Mouse (Mus musculus): ENCODE results near the gene Slc4a1.

Gene Slc4a1

DNA sequence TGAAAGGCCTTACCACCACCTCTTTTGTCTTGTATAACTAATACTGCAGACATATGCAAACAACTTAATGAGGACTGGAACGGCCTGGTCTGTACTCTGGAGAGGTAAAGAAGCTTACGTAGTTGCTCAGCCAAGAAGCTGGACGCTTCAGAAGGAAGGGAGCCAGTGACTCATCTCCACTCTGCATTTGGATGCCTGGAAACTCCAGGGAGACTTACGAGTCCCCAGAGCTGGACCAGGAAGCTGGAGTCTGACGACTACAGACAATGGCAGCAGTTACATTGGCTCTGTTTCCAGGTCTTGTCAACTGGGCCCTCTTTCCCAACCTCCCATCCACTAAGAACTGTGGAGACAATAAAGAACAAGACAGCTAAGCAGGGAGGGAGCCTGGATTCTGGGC is 38.8 kb downstream of the Slc4a1 start:
- no peak for DNase-seq (ENCODE audit: extremely low spot score, low spot score)

DNA sequence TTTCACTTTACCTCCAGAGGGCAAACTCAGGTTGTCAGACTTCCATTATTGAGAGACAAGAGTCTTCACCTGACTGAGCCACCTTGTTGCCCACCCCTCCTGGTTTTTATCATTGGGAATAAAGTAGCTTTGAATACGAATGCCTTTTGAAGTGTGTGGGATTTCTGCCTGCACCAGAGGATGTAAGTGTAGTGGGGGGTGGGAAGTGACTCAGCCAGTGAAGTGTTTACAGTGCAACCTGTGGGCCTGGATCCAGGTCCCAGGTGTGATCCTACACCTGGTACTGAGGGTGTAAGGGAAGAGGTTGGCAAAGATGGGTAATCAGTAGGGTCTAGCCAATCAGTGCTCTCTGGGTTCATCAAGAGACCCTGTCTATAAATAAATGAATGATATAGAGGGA is 42.5 kb downstream of the Slc4a1 start:
- no peak for DNase-seq (ENCODE audit: extremely low spot score, low spot score)

DNA sequence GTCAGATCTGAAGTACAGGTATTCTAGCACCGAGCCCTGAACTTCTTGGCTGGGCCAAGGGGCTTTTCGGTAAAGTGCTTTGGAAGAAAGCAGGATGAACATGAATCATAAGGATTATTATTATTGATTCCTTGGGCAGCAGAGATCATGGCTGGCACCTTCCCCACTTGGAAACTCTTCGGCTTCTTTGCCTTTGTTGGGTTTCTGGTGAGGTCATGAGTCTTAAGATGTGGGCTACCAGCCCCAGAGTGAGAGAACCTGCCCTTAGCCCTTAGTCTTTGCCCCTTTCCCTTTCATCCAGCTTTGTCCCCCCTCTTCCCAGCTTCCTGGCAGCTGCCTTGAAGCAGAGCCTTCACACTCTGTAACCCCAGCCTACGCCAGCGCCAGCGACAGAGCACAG is 44.1 kb downstream of the Slc4a1 start:
- DNase-seq (ENCODE audit: extremely low spot score, low spot score), result no peak

DNA sequence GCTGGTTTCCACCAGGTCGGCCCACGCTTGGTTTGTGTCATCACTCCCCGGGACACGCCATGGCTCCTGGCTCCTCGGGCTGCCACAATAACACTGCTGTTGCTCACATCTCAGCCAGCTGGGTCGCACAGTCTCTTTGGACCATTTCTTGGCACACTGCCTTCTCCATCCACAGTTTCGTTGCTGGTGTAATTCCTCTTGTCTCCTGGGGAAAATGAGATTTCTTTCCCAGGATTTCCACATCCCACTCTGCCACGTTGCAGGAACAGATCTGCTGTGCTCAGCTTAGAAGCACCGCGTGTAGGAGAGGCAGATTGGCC is 45.4 kb downstream of the Slc4a1 start:
- DNase-seq (ENCODE audit: extremely low spot score, low spot score), result no peak

DNA sequence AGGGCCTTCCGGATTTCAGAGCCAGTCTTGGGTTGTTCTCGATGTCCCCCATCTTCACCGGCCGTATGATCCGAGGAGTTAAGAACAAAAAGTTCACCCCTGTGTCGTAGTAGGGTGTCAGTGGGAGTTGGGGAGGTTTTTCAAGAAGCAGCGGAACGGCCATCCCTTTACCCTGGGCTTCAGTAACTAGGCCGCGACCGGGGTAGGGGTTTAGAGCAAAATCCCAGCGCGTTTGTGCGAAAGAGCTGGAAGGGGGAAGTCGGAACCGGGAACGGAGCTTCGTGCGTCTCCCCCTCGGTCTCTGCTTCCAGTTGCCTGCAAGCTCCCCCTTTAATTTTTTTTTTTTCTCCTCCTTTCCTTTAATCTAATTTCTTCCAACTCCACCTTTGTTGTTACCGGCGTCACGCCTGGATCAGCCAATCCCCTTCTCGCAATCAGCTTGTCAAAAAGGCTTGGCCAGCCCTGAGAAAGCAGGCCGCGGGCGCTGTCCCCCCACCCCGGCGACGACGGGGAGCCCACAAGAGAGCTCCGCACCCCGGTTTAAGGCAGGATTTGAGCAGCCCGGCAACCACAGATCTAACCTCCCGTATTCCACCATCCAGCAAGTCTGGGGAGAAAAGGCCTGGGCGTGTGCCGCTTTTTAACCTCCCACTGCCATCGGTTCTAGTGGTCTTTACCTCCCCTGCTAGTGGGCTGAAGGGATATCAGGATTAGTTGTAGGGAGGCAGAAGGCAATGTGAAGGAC is 45.9 kb downstream of the Slc4a1 start:
- peak; percentile 79 for DNase-seq (ENCODE audit: extremely low spot score, low spot score)

DNA sequence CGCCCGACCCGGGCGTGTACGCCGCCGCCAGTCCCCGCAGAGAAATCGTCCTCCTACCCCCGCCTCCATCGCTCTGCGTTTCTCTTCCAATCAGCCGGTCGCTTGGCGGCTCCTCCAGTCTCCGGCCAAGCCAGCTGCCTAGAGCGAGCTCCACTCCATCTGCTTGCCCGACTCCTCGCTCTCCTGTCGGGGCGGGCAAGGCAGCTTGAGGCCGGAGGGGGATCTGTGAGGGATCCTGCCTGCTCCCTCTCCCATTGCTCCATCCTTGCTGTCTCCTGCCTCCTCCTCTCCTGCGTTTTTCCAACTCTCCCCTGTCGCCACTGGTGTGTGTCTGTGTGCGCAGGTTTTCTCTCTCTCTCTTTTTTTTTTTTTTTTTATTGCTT is 46.6 kb downstream of the Slc4a1 start, which contains the start of gene Ubtf:
Ubtf (minus strand) TSS at position 333 of the 383 bp plus-strand sequence.
- peak; percentile 83 for DNase-seq (ENCODE audit: extremely low spot score, low spot score)

DNA sequence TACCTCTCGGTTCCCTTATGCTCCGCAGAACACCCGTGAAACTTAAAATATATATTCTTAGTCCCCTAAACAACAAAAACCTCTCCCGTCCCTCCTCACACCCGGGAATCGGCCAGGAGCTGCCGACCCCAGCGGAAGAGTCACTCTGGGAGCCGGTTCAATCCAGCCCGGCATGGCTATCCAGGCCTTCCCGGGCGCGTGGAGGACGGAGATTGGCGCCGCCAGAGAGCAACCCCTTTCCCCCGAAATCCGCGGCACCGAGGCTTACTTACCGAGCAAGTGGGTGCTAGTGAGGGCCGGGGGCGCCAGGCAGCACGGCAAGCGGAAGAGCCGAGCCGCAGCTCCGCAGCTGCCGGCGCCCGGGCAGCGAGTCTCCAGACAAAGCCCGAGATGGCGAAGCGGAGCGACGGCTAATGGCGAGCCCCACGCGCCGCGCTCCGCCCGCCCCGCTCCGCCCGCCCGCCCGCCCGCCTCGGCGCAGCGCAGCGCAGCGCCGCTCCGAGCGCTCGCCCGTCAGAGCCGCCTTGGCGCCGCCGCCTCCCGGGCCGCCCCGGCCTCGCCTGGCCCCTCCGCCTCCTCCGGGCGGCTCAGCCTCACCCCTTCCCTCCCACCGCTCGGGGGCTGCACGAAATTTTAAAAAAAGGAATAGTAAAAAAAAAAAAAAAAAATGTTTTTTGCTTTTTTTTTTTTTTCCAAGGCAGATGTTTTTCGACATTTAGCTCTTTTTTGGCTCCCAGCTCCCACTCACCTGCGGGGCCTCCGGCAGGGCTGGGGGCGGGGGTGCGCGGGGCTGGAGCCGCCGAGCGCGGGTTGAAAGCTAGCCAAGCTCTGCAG is 47.2 kb downstream of the Slc4a1 start:
- peak; percentile 81 for DNase-seq (ENCODE audit: extremely low spot score, low spot score)

DNA sequence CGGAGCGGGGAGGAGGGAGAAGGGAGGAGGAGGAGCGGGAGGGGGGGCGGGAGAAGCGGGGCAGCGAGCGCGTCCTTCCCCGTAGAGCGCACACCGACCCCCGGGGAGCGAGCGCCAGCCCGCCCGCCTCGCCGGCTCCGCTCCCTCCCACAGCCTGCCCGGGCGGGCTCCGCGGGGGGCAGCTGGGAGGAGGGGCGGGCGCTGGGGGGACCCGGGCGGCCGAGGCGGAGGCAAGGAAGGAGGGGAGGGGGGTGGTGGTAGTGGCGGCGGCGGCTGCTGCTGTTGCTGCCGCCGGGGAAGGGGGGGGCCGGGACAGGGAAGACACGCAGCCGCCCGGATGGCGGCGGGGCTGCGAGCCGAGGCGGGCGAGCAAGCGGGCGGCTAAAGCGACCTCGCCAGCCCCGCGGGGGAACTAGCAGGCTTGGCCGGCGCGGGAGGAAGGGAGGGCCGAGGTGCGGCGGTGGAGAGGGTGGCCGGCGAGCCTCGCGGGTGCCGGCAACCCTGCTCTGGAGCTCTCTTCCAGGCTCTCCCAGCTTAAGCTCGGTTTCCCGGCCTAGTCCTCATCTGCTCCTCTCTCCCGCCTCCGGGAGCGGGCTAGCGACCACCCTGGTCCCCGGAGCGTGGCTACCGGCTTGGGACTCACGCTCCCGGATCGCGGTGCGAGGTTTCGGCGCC is 48.0 kb downstream of the Slc4a1 start:
- DNase-seq (ENCODE audit: extremely low spot score, low spot score), result peak; percentile 87

DNA sequence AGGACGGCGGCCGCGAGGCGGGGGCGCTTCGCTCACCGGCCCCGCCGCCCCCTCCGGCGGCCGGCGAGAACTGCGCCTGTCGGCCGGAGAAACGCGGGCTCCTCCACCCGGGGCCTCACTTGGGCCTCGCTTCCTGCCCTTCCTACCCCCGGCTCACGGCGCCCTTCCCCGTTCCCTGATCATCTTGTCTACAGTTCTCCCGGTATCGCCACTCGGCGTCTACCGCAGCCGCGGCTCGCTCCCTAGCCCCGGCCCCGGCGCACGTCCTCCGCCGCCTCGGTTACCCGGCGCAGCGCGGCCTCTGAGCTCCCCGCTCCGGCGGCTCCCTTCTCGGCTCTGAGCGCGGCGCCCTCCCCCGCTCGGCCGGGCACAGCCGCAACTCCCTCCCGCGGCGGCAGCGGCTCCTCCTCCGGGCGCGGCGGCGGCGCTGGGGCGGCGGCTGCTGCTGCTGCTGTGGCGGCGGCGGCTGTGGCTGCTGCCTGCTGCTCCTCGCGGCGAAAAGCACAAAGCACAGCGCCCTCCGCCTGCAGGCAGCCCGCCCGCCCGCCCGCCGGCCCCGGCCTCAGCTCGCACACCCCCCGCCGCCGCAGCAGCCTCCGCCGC is 48.6 kb downstream of the Slc4a1 start:
- DNase-seq (ENCODE audit: extremely low spot score, low spot score), result no peak

DNA sequence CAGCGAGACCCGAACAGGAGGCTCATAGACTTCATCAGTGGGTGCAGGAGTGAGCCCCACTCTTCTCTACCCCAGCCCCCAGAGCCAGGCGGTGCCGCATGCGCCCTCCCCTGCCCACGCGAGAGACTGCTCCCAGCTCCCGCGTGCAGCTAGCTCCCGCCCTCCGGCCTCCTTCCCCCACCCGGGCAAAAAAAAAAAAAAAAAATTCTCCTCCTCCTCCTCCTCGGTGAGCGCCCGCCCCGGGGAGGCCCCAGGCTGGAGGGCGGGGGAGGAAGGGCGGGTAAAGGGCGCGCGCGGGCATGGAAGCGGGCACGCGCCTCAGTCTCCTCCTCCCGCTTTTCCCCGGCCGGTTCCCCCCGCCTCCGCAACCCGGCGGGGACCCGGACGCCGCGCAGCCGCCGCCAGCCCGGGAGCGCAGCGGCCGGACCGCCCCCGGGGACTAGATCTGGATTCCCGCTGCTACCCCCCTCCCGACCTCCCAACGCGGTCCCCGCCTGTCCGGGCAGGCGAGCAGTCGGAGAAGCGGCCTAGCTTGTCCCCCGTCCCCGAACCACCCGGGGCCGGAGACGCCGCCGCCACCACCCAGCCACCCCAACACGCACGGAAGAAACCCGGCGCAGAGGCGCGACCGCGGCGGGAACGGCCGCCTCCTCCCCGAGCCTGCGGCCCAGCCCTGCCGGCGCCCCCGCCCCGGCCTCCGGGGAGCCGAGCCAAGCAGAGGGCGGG is 49.3 kb downstream of the Slc4a1 start:
- peak; percentile 86 for DNase-seq (ENCODE audit: extremely low spot score, low spot score)

DNA sequence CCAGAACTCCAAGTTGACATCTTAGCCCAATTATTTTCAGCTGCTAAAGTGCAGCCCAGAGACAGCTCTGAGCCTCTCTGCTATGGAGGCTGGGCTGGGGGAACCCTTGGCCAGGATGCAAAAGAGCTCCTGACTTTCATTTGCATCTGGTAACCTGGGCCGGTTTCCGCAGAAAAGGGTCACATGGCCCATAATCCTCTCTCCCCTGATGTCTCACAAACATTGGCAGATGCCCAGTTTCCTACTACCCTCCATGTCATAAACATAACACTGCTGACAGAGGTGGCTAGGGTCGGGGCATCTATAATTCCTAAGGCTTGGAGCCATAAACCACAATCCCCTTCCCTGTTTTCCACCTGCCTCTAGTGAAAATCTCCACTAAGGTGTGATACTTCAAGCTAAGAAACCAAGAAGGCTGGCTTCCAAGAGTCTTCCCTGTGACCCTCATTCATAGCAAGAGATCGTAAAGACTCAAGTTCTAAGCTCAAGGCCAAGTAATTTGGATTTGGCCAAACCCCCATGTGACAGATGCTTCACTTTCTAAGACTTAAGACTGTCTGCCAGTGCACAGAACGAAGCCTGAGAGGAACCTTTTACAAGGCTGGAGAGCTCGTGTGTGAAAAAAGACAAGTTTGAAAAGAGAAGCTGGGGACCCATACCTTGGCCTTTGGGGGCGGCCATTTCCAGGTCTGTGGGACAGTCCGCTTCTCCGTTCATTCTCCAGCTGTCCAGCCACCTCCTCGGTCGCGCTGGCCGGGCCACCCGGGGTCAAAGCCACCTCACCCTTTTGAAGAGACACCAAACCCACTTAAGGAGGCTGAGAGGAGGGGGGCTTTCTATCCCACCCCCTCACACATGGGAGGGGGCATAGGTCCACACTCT is 50.1 kb downstream of the Slc4a1 start:
- DNase-seq (ENCODE audit: extremely low spot score, low spot score), result no peak

DNA sequence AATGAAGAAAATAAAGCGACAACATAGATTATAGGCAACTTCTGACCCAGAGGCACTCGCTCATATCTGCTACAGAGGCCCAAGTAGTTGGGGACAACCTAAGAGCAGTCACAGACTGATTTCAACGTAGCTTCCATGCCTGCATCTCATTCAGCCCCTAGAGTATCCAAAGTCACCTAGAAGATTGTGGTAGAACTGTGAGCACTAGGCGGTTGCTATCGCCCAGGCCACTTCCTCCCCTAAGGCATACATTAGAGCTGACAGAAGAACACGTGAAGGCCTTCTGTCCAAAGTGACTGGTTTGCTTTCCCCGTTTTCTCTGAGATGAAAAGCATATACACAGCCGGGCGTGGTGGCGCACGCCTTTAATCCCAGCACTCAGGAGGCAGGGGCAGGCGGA is 51.7 kb downstream of the Slc4a1 start:
- DNase-seq (ENCODE audit: extremely low spot score, low spot score), result no peak

DNA sequence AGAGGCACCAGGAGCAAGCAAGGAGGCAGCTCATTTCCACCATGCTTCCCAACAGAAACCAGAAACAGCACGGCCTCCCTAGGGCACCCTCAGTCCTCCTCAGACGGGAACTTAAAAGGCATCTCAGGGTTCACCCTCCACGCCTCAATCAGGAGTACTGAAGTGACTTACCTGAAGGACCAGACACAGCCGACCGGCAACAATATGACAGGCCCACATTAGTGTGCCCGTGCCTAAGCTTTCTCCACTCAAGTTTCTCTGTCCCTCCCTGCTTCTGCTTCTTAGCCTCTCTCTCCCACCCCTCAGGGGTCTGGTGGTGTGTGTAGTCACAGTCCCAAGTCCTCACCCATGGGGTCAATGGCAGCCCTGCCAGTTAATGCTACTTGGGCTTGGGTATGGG is 53.4 kb downstream of the Slc4a1 start:
- DNase-seq (ENCODE audit: extremely low spot score, low spot score), result no peak

DNA sequence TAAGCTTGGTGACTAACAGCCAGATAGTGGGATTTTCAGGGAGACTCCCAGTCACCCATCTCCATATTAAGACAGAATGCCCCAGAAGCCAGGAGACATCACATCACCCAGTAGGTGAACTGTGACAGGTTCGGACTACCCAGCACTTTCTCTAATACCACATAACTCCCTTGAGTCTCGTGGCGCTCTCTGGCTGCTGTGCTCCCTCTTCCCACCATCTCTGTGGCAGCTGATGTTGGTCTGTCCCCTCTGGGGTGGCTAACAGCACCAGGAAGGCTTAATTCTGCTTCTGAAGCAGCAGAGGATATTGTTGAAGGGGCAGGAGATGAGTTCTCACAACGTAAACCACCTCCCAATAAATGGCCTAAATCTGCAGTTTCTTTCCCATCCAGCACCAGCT is 54.0 kb downstream of the Slc4a1 start:
- no peak for DNase-seq (ENCODE audit: extremely low spot score, low spot score)

DNA sequence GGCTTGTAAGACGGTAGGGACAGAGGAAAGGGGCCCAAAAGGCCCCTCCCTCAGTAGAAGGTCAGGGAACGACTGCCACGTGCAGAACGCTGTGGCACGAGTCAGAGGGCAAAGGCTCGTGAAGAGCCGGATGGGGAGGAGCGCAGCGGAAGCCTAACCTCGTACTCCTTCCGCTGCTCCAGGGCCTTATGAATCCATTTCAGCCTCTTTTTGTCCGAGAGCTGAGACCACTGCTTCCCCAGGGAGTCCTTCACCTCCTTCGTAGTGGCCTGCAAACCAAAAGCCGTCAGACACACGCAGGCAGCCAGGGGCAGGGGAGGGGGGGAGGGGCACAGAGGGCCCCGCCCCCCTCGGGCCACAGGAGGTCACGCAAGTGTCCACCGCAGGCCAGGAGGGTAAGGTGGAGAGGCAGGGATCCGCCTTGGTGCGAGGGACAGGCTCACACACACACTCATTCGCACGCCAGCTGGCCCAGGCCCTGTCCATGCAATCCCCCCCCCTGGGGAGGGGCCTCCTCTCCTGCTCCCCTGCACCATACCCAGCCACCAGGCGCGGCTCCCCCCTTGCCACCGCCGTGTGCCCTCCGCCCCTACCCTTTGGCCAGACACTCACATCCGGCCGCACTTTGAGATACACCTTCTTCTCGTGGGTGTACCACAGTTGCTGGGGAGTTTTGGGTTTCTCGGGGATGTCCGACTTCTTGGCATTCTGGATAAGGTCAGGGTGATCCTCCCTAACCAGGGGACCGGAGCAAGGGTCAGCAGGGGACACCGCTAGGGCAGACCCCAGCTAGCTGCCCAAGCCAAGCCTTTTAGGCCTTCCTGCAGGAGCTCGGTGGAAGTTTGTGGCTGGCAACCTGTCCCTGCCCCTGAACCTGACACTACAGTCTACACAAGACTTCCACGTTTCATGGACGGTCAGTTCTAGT is 55.0 kb downstream of the Slc4a1 start:
- no peak for DNase-seq (ENCODE audit: extremely low spot score, low spot score)

DNA sequence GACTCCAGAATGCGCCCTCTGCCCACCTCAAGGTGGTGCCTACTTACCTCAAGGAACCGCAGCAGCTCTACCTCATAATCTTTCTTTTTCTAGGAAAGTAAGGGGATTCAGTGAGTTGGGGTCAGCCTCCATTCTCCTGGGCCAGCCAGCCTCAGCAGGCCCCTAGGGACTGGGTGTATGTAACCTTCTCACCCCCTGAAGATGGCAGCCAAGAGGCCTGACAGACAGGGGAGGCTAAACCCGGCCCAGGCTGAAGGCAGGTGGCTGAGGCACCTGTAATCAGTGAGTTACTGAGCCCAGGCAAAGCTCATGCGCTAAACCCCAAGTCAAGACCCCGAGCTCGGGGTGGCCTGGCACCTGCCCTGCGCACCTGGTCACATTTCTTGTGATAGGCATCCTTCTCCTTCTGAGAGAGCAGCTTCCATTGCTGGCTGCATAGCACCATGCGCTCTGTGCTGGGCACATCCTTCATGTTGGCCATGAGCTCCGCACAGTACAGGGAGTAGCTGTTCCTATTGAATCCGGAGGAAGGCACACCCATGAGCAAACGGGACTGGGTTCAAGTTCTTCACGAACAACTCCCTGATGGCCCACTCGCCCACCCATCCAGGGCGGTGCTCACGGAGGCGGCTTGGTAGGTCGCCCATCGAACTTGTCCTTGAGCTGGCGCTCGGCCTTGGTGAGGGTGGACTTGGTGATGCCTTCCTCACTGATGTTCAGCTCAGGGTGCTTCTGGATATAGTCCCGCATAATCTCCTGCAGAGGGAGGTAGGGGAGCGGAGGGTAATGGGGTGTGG is 56.0 kb downstream of the Slc4a1 start:
- DNase-seq (ENCODE audit: extremely low spot score, low spot score), result no peak

DNA sequence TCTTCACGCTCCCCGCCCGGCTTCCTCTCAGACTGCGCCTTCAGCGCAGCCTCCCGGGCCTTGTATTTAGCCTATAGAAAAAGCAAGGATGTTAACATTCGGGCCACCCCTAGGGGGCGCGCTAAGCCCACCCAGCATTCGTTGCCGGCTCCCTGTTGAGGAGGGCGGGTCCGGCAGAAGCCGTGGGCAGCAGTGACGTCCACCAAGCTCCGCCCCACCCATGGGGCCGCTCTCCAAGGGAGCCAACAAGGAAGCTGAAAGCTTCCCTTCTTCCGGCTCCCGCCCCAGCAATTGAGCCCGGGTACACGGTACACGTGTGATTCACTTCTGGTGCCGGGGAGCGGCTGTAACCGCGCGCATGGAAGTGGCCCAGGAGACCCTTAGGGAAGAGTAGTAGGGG is 57.0 kb downstream of the Slc4a1 start:
- peak; percentile 99 for DNase-seq (ENCODE audit: extremely low spot score, low spot score)

DNA sequence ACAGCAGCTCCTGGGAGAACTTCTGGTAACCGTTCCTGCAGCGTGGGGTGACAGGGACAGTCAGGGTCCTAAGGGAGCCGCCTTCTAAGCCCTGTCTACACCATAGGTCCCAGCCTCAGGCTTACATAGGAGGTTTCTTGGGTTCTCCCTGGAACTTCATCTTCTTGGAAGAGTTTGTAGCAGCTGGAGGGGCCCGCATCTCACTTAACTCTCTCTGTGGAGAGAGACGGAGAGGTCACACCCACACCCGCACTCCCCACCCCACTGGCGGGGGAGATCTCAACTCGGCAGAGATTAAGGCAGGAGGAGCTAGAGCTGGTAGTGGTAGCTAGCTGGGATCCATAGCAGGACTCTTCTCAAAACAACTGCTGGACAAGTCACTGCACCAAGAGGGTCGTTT is 57.9 kb downstream of the Slc4a1 start:
- DNase-seq (ENCODE audit: extremely low spot score, low spot score), result no peak
